Mouse (Mus musculus): ENCODE measurements around the gene Vpreb1. TPM values are rescaled to one million over a fixed set of nuclear protein-coding genes. Genes with fewer than 3 reads are reported as not detected.

Vpreb1 gene
- polyA plus RNA-seq (2012; rRNA removed), result 3.9 and 5.7 TPM in 2 replicates

DNA sequence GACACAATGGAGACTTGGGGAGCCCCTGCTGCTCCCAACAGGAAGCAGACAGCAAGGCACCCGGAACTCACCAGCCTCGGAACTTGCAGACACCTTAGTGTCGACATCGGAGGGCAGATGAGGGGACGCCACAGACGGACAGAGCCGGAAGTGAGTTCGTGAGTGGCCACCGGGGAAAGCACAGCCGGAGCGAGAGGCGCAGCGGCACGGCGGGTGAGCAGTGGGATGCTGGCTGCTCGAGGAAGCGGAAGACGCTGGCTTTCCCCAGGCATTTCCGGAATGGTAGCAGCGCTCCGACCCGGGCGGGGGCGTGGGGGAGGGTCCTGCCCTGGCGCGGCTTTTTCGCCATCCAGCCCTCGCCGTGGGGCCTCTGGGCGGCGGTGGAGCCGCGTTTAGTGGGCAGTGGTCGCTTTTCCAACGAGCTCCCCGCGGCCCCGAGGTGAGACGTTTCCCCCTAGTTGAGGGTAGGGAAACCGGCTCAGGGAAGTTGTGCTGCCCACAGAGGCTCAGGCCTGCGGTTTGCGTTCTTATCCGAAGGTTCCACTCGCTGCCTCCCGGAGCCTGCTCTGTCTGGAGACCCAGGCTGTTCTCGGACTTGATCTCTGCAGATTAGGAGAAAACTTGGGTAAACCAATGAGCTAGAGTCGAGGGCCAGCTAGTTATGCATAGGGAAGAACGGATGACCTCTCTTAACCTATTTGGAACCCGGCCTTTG, at the start of gene Vpreb1, which contains the start of gene Top3b:
Vpreb1 (minus strand) TSS at position 227 of the 715 bp plus-strand sequence.
Top3b (plus strand) TSS at position 120 of the 715 bp plus-strand sequence.

GRCm38 (mm10) chr16:16896382-16897055, 25.9 kb upstream of the Vpreb1 start, which contains the start of gene Ppm1f:
TSS of gene Ppm1f (plus strand) at chr16:16896469.

DNA sequence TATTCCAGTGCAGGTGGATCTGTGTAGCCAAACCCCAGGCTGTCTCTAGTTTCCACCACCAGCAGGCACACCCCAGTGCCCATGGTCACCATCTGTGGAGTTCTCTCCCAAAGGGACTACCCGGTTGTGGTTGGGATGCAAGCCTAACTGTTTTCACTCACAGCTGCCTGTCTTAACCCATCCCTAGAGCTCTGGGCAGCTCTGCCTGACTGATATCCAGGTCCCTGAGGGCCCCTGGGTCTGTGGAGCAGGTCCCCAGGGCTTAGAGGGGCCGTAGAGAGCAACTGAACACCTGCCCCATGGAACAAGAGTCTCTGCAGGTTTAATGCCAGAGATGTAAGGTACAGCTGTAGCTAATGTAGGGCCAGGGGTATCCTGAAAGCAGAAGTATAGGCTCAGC, 6.7 kb downstream of the Vpreb1 start, which contains the start of gene Igll1:
Igll1 (minus strand) TSS at position 8 of the 400 bp plus-strand sequence.

GRCm38 (mm10) chr16:16828757-16829615, 41.7 kb downstream of the Vpreb1 start, which contains the start of gene Spag6l:
TSS of gene Spag6l (minus strand) at chr16:16829456.

Other genes starting within 250 kb of the Vpreb1 start
- gene Olfr19, start 194.4 kb downstream of the Vpreb1 start, polyA plus RNA-seq (2012; rRNA removed), result not detected in 2 replicates
- gene Spag6l, start 41.4 kb downstream of the Vpreb1 start, polyA plus RNA-seq (2012; rRNA removed), result 0.44 and 0.49 TPM in 2 replicates
- gene Igll1, start 6.9 kb downstream of the Vpreb1 start, polyA plus RNA-seq (2012; rRNA removed), result not detected in 2 replicates
- 55.2 and 60.0 TPM in 2 replicates for gene Top3b, start 107 bp downstream of the Vpreb1 start, polyA plus RNA-seq (2012; rRNA removed)
- 5.5 and 5.9 TPM in 2 replicates for gene Ppm1f, start 25.6 kb upstream of the Vpreb1 start, polyA plus RNA-seq (2012; rRNA removed)
- gene Mapk1, start 112.5 kb upstream of the Vpreb1 start, polyA plus RNA-seq (2012; rRNA removed), result 35.3 and 46.0 TPM in 2 replicates
- 0.49 and 0.68 TPM in 2 replicates for gene Ypel1, start 198.9 kb upstream of the Vpreb1 start, polyA plus RNA-seq (2012; rRNA removed)
- gene Ppil2, start 240.4 kb upstream of the Vpreb1 start, polyA plus RNA-seq (2012; rRNA removed), result 69.8 and 71.2 TPM in 2 replicates